Mouse (Mus musculus): ENCODE measurements at regions not wholly inside any gene's neighbourhood (a gene's known extent, or its start where the extent isn't known, plus 50 kb on each side); places are given as distances from the start of the nearest gene placed in this dataset.

DNA sequence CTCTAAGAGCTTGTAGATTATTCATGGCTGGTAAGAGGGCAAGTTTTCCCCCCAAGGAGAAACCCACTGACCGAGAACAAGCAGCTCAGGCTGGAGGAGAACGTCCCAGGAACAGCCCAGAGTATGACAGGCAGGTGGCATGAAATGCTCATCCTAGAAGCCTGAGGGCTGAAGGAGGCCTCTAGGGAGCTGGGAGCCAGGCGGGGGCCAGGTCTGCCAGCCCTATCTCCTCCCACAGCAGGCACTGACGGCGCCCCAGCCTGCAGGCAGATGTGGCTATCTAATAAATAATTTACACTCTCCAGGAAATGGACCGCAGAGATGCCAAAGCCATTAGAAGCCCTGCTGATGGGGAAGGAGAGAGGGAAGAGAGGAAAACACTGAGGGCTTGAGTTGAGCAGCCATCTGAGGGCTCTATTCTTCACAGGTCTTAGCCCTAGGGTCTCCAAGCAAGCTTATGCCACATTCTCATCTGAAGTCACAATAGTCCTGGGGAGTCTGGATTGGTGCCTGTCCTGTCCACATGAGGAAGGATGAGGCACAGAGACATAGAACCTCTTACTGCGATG lies 176.1 kb downstream of the Mycn start:
- no peak for DNase-seq

DNA sequence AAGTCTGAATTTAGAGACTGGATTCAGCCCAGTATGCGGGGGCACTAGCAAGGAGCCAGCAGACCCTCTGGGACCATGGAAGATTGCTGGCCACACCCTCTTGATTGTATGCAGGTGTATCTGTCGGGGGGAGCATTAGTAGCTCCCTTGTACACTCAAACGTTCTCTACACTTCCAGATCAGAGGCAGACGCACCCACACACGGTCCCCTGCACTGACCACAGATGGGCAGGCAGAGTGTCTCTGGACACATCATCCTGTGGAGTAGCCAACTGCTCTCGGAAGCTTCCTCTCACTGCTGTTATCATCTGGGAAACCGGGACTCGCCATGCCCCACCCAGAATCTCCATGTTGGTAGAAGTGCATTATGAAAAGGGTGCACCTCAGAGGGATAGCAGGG lies 176.7 kb downstream of the Mycn start:
- no peak for DNase-seq

GRCm38 (mm10) chr12:12764586-12764985 lies 177.1 kb downstream of the Mycn start:
- no peak for DNase-seq

GRCm38 (mm10) chr12:12756301-12756948 lies 185.3 kb downstream of the Mycn start:
- DNase-seq, result no peak

DNA sequence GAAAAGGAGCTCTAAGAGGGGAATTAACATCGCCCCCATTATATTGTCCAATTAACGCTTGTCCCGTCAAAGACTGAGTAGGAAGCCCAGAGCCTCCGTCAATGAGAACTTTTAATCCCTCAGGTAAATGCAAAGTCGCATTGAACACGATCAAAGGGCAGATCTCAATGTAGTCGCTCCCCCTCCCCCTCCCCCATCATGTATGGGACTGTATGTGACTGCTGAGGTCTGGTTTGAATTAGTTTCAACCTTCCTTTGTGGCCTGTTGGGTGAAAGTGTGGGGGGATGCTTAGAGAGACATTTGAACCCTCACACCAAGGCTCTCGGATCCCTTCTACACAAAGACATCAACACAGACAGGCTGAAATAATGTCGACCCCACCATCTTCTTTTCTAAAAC lies 187.9 kb downstream of the Mycn start:
- no peak for DNase-seq

- DNase-seq, result no peak
Observed at GRCm38 (mm10) chr12:12751670-12752426, 189.9 kb downstream of the Mycn start.

GRCm38 (mm10) chr12:12749690-12750089 lies 192.0 kb downstream of the Mycn start:
- no peak for DNase-seq

DNA sequence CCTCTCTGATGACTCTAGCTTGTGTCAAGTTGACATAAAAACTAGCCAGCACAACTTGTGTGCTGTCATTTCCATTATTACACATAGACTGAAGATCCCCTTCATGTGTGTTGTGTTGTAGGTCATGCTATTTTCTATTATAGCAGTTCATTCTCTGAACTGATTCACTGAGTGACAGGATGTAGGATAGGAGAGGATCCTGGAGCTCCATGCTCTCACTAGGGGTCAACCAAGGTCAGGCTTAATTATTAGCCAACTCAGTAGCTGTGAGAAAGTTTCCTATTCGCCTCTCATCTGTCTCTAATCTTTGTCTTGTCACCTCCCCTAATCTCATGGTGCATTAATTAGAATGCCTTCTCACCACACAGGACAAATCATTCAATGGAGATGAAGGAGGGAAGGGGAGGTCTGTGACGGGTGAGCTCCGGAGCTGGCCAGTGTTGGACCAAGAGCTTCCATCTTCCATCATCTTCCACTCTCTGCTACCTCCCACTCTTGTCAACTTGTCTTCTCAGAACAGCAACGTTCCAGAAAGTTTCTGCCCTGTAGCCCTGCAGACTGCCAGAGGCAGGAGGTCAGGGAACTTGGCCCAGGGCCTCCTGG lies 194.8 kb downstream of the Mycn start:
- DNase-seq, result no peak

DNA sequence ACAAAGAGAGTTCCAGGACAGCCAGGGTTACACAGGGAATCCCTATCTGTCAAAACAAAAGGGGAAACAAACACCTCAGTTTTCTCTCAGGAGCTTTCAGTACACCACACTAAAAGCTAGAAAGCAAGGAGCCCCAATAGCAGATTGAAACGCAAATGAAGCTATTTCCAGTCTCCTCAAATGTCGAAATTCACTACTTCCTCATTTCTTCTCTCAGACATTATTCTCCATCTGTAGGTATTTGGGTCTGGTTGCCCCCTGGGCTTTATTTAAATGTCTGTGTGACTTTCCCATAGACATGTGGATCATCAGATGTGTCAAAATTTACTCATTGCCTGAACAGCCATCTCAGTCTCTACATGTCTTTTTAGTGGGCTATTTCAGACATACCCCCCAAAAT lies 197.2 kb downstream of the Mycn start:
- DNase-seq, result no peak

GRCm38 (mm10) chr12:12738631-12739331 lies 202.9 kb downstream of the Mycn start:
- no peak for DNase-seq

DNA sequence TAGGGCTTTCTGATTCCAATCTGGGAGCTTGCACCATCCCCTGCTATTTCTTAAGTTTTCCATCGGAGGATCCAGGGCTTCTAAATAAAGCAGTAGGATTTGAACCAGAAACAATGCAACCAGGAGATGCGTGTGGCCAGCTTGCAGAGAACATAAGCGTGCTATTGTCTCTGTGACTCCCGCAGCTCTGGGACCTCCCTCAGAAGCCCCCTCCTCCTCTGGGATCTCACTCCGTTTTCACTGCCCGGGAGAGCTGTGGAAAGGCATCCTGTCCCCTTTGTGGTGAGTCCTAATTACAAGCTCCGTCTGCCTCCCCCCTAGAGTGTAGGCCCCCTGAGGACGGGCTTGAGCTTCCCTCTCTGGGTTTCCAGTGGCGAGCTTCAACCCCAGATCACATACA lies 215.9 kb downstream of the Mycn start:
- DNase-seq, result no peak

GRCm38 (mm10) chr12:12725075-12725474 lies 216.6 kb downstream of the Mycn start:
- no peak for DNase-seq

DNA sequence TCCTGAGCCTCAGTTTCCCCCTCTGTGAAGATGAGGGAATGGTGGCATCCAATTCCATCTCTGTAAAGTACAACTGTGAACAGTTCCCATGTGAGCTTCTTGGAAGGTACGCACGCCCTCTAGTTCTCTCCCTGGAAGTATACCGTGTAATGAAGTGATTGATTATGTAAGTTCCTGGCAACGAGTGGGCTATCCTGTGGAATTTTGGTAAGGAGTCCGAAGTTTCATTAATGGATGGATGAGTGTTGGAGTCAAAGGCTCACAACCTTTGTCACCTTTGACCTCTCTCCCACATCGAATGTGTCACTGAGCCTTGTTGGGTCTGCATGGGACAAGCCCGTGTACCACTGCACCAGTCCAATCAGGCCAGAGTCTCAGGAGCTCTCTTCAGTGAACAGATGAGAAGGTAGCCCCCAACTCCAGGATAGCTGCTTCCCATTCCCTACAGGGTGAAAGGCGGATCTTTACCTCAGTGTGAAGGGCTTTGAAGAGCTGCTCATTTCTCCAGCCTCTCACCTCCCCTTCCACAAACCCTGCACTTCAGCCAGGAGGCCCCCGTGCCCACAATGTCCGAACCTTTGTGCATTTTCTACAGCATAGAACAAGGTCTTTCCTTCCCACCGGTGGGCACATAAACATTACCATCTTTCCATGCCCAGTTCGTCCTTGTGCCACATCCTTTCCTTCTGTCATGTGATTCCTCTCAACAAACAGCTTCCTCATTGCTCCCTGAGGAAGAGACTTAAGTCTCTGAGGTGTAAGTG lies 217.8 kb downstream of the Mycn start:
- no peak for DNase-seq

DNA sequence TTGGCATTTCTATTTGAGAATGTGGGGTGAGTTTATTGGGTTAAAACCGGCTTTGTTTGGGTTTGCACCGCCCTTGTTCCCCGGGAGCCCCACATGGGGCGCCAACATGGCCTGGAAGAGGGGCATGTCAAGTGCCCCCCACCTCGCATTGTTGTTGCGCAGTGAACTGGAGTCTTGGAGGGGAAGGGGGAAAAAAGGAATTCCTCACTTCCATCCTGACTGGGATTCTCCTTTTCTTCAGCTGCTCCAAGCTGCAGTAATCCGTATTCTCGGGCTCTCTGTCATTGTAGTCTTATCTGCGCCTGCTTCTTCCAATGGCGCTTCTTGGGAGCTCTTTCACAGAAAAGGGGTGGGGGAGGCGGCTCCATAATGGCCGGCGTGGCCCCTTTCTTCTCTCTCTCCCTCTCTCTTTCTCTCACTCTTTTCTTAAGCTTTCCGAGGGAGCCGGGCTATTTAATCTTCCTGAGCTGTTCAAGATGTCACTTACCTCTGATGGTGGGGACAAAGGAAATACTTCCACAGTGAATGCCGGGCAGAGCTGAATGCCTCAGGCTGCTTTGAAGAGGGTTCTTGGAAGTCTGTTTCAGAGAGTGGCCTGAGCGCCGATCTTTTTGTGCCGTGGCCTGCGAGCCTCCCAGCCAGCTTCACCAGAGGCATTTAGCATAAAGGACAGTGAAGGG lies 218.6 kb downstream of the Mycn start:
- no peak for DNase-seq

GRCm38 (mm10) chr12:12716691-12717090 lies 225.0 kb downstream of the Mycn start:
- DNase-seq, result no peak

DNA sequence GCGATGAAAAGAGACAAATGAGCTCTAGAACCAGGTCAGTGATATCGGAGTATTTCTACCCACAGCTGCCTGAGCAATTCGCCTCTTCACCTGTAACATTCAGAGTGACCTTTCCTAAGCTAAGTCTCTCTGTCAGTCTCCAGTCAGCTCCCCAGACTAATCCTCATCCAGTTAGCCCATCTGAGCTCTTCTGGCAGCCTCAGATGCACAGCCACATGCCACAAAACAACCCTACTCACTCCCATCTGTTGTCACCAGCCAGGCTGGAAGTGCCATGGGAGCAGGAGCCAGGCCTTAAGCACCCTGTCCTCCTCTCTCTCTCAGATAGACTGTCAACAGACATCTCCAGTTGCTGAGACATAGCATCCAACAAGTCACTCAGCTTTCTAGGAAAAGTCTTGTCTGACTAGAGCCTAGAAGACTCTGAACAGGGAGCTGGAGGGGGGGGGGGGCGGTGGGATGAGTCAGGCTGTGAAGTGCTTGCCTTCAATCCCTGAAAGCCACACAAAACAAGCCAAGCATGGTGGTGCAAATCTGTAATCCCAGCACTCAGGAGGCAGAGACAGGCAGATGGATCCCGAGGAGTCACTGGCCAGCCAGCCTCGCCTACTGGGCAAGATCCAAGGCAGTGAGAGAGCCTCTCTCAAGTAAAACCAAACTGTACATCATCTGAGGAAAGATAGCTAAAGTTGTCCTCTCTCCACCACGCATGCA lies 225.6 kb downstream of the Mycn start:
- DNase-seq, result no peak

- DNase-seq, result no peak
Observed at GRCm38 (mm10) chr12:12715528-12715927, 226.2 kb downstream of the Mycn start.

- no peak for DNase-seq
Observed at GRCm38 (mm10) chr12:12710184-12710609, 231.5 kb downstream of the Mycn start.

DNA sequence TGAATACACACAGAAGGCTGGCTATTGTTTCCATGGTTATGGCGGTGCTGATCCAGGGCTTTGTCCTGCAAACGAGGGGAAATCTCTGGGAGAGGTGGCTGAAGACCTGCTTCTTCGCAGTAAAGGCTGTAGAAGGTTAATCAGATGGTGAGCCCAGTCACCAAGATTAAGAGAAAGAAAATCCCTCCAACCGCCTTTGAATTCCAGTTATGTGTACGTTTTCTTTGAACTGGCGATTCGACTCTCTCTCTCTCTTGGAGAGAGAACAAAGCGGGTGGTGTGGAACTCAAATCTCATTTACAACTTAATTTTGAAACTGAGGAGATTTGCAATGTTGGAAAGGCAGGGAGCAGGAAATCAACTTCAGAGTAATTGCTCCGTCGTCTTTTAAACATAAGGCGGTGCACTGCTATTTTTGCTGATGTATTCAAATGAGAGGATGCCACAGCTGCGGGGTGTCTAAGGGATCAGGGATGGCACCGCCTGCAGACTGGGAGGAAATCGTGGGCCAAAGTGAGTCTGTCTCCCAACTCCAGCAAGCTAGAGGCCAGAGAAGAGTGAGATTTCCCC lies 232.7 kb downstream of the Mycn start:
- DNase-seq, result no peak

DNA sequence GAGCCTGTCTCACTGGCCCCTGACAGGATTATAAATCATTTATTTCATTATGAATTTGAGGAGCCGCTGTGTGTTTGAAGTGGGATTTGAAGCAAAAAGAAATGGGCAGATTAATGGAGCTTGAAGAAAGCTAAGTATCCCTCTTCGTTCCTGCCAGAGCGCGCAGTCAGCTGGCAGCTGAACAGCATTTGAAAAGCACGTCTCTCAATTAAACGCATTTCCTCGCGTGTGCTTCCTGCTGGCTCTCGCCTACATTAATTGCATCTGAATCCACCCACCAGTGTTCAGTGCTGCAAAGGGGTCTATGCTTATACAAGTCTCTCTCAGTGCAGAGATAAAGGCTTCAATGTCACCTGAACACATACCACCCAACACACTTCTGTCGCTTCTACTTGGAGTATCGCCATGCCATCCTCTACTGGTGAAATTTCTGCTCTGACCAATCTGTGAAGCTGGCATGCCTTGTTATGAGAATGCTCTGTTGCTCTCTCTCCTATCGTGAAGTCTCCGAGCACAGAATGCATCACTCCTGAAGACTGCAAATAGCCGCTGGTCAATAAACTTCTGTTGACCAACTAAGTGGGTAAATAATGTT lies 235.3 kb downstream of the Mycn start:
- no peak for DNase-seq
